Comparison of ENCODE assay signal across 17 mouse cellular contexts in genomic region chr9:34427711-34428110, GRCm38 (mm10). TPM values are rescaled to one million over a fixed set of nuclear protein-coding genes. Genes with fewer than 3 reads are reported as not detected.
DNase-seq lines count a peak whose midpoint lies in the region; ATAC-seq and TF ChIP-seq lines count a peak whose summit lies in the region.
"Had no signal": no experiment of that assay in that cellular context is flagged by ENCODE, and none has a peak within 500 bp of the region (broad histone marks: within the 10 kb centered on the region; RNA-seq: fewer than 3 reads in every experiment).

No protein-coding gene starts in this region.

- H3K9me3 ChIP-seq in hindbrain, postnatal 0 days (ENCODE audit: low read length): no peaks in the 10 kb centered on the region
- H3K9me3 ChIP-seq in hindbrain, embryonic 16.5 days (ENCODE audit: control insufficient read depth, low read length): no peaks in the 10 kb centered on the region
- H3K9me3 ChIP-seq in stomach, embryonic 14.5 days (ENCODE audit: control insufficient read depth, low read depth, low read length): no peaks in the 10 kb centered on the region
- no peaks in the 10 kb centered on the region for H3K9me3 ChIP-seq in stomach, postnatal 0 days (ENCODE audit: control insufficient read depth, low read length)
- H3K9me3 ChIP-seq: liver, embryonic 13.5 days had no signal

- WGBS in cerebellum, adult 2 months: 34% methylated on average over 8 of the region's 8 CpGs
- WGBS in hindbrain, postnatal 0 days: 43% methylated on average over 8 of the region's 8 CpGs
- 50% methylated on average over 8 of the region's 8 CpGs for WGBS in hindbrain, embryonic 16.5 days
- WGBS in stomach, embryonic 14.5 days: 42% methylated on average over 8 of the region's 8 CpGs
- WGBS in stomach, postnatal 0 days: 41% methylated on average over 8 of the region's 8 CpGs

- DNase-seq in cerebellum, postnatal 14 days: peak; percentile 71 to 72
- DNase-seq in cerebellum, adult 2 months: no peak
- DNase-seq in hindbrain, postnatal 0 days (ENCODE audit: low spot score): peak; percentile 51
- no peak for DNase-seq in stomach, postnatal 0 days (ENCODE audit: low spot score)
- no peak for DNase-seq in frontal cortex, postnatal 10 days (ENCODE audit: low spot score in 2 of 2)
- DNase-seq: adrenal gland, adult 2 months; B cell, adult 2 months; cerebellum, postnatal 36 days; kidney, postnatal 10 days; layer of hippocampus, adult 9-11 months; liver, embryonic 13.5 days; thymus, postnatal 4 days had no signal

- H3K27me3 ChIP-seq in cerebellum, adult 2 months (ENCODE audit: control insufficient read depth, insufficient read depth, low read length): no peaks in the 10 kb centered on the region
- no peaks in the 10 kb centered on the region for H3K27me3 ChIP-seq in hindbrain, postnatal 0 days (ENCODE audit: insufficient read depth, low read length)
- H3K27me3 ChIP-seq in hindbrain, embryonic 16.5 days (replicated peaks; ENCODE audit: control insufficient read depth, insufficient read depth, low read length): no peaks in the 10 kb centered on the region
- H3K27me3 ChIP-seq in stomach, embryonic 14.5 days (ENCODE audit: control insufficient read depth, insufficient read depth, low read length): no peaks in the 10 kb centered on the region
- no peaks in the 10 kb centered on the region for H3K27me3 ChIP-seq in stomach, postnatal 0 days (ENCODE audit: control insufficient read depth, insufficient read depth, low read length)
- H3K27me3 ChIP-seq: heart, embryonic 13.5 days; liver, embryonic 13.5 days had no signal

- H3K27ac ChIP-seq in cerebellum, adult 2 months (ENCODE audit: insufficient read depth, low read length): no peak overlapping the region
- H3K27ac ChIP-seq in hindbrain, postnatal 0 days: no peak overlapping the region
- no peak overlapping the region for H3K27ac ChIP-seq in hindbrain, embryonic 16.5 days (ENCODE audit: low read depth, low read length)
- peak overlapping the region; percentile 4; the same call in 1 of the 2 replicates for H3K27ac ChIP-seq in stomach, embryonic 14.5 days (ENCODE audit: low read length)
- H3K27ac ChIP-seq in stomach, postnatal 0 days (replicated peaks): no peak overlapping the region
- H3K27ac ChIP-seq: heart, embryonic 13.5 days; liver, embryonic 13.5 days had no signal

- no peak for TF ChIP-seq CTCF in cerebellum, adult 2 months (IDR thresholded peaks at IDR 0.05; ENCODE audit: borderline replicate concordance, insufficient read depth, low read depth, low read length)
- no peak for TF ChIP-seq CTCF in hindbrain, postnatal 0 days (IDR thresholded peaks at IDR 0.05; ENCODE audit: low read depth)
- TF ChIP-seq CTCF in stomach, postnatal 0 days (IDR thresholded peaks at IDR 0.05; ENCODE audit: low read depth): no peak

- no peak for ATAC-seq in hindbrain, postnatal 0 days
- ATAC-seq in hindbrain, embryonic 16.5 days: no peak
- ATAC-seq in stomach, embryonic 14.5 days (ENCODE audit: insufficient number of reproducible peaks, insufficient read depth, low FRiP score, low read depth): no peak
- ATAC-seq in stomach, postnatal 0 days (ENCODE audit: low FRiP score, low TSS enrichment): no peak
- no peak for ATAC-seq in inflammation-experienced regulatory T-cells, adult 6 months
- ATAC-seq: midbrain, embryonic 16.5 days had no signal

- H3K4me2 ChIP-seq in hindbrain, postnatal 0 days (ENCODE audit: low read depth, low read length): no peak overlapping the region
- H3K4me2 ChIP-seq in hindbrain, embryonic 16.5 days (ENCODE audit: low read length): no peak overlapping the region
- H3K4me2 ChIP-seq in stomach, embryonic 14.5 days (replicated peaks; ENCODE audit: low read depth, low read length): no peak overlapping the region
- H3K4me2 ChIP-seq in stomach, postnatal 0 days (replicated peaks; ENCODE audit: low read depth): no peak overlapping the region
- H3K4me2 ChIP-seq: heart, embryonic 13.5 days; liver, embryonic 13.5 days had no signal

- H3K9ac ChIP-seq in hindbrain, postnatal 0 days (replicated peaks; ENCODE audit: low read length): no peak overlapping the region
- H3K9ac ChIP-seq in hindbrain, embryonic 16.5 days (ENCODE audit: low read depth, low read length): no peak overlapping the region
- no peak overlapping the region for H3K9ac ChIP-seq in stomach, embryonic 14.5 days (replicated peaks; ENCODE audit: low read depth, low read length)
- no peak overlapping the region for H3K9ac ChIP-seq in stomach, postnatal 0 days (ENCODE audit: low read length)
- H3K9ac ChIP-seq: heart, embryonic 13.5 days; liver, embryonic 13.5 days had no signal

- H3K36me3 ChIP-seq in hindbrain, postnatal 0 days (ENCODE audit: insufficient read depth, low read length): no peaks in the 10 kb centered on the region
- no peaks in the 10 kb centered on the region for H3K36me3 ChIP-seq in hindbrain, embryonic 16.5 days (ENCODE audit: control insufficient read depth, insufficient read depth, low read length)
- no peaks in the 10 kb centered on the region for H3K36me3 ChIP-seq in stomach, embryonic 14.5 days (ENCODE audit: control insufficient read depth, insufficient read depth, low read length)
- H3K36me3 ChIP-seq in stomach, postnatal 0 days (ENCODE audit: control insufficient read depth, insufficient read depth, low read length): no peaks in the 10 kb centered on the region
- H3K36me3 ChIP-seq: heart, embryonic 13.5 days; liver, embryonic 13.5 days had no signal

- TF ChIP-seq EP300 in stomach, postnatal 0 days (optimal IDR thresholded peaks at IDR 0.05): no peak

- peaks cover 2% of the 10 kb centered on the region for H3K4me1 ChIP-seq in cerebellum, adult 2 months (ENCODE audit: control insufficient read depth, insufficient read depth, low read length)
- peaks cover 3% of the 10 kb centered on the region; the same call in 1 of the 2 replicates for H3K4me1 ChIP-seq in hindbrain, postnatal 0 days (ENCODE audit: insufficient read depth, low read length)
- no peaks in the 10 kb centered on the region; the same call in 1 of the 2 replicates for H3K4me1 ChIP-seq in hindbrain, embryonic 16.5 days (ENCODE audit: control insufficient read depth, insufficient read depth, low read depth, low read length)
- no peaks in the 10 kb centered on the region; the same call in 1 of the 2 replicates for H3K4me1 ChIP-seq in stomach, embryonic 14.5 days (ENCODE audit: control insufficient read depth, insufficient read depth, low read length)
- H3K4me1 ChIP-seq in stomach, postnatal 0 days (replicated peaks; ENCODE audit: control insufficient read depth, insufficient read depth): no peaks in the 10 kb centered on the region
- H3K4me1 ChIP-seq: liver, embryonic 13.5 days had no signal

- TF ChIP-seq POLR2A in cerebellum, adult 2 months (IDR thresholded peaks at IDR 0.05; ENCODE audit: borderline replicate concordance, insufficient read depth, low read length): no peak

- no peak overlapping the region for H3K4me3 ChIP-seq in cerebellum, adult 2 months (replicated peaks; ENCODE audit: insufficient read depth, low read depth, low read length)
- no peak overlapping the region for H3K4me3 ChIP-seq in hindbrain, postnatal 0 days (ENCODE audit: low read length)
- no peak overlapping the region for H3K4me3 ChIP-seq in hindbrain, embryonic 16.5 days (ENCODE audit: low read length)
- no peak overlapping the region for H3K4me3 ChIP-seq in stomach, embryonic 14.5 days (ENCODE audit: low read depth, low read length)
- H3K4me3 ChIP-seq in stomach, postnatal 0 days (ENCODE audit: low read depth, low read length): no peak overlapping the region
- H3K4me3 ChIP-seq: heart, embryonic 13.5 days; liver, embryonic 13.5 days had no signal

RNA-seq across cellular contexts. Expression of gene Kirrel3, which starts 58.0 kb away (rescaled TPM):
- 63.5 and 71.9 TPM in 2 replicates for polyA plus RNA-seq in cerebellum, adult 2 months (2012; rRNA removed)
- total RNA-seq in hindbrain, postnatal 0 days (2014; rRNA removed): 34.9 and 40.6 TPM in 2 replicates
- polyA plus RNA-seq in hindbrain, postnatal 0 days (2015; fragmentation: Nextera tagmentation; extraction: Ambion mirVana): 44.5 and 44.9 TPM in 2 replicates
- 47.2 and 48.9 TPM in 2 replicates for polyA plus RNA-seq in hindbrain, embryonic 16.5 days (2015; fragmentation: Nextera tagmentation; extraction: Ambion mirVana)
- 6.0 and 6.3 TPM in 2 replicates for polyA plus RNA-seq in stomach, embryonic 14.5 days (2014; fragmentation: Nextera tagmentation; extraction: Ambion mirVana)
- 1.3 and 1.4 TPM in 2 replicates for polyA plus RNA-seq in stomach, postnatal 0 days (2015; fragmentation: Nextera tagmentation; extraction: Ambion mirVana)
- under 1 TPM; 0.15 to 0.65 (median 0.54) TPM for polyA plus RNA-seq in inflammation-experienced regulatory T-cells, adult 6 months (2017; shearing (Covaris generic))

Comparison
In these comparisons a context has a peak if more than half of its experiments do, and no peak if none do; other contexts are left out.
1. DNase-seq: peak in cerebellum, postnatal 14 days (2 of 2) and hindbrain, postnatal 0 days (single experiment); none in cerebellum, adult 2 months (0 of 2), stomach, postnatal 0 days (single experiment) and frontal cortex, postnatal 10 days (0 of 2).